Mouse (Mus musculus): ENCODE measurements at regions not wholly inside any gene's neighbourhood (a gene's known extent, or its start where the extent isn't known, plus 50 kb on each side); places are given as distances from the start of the nearest gene placed in this dataset.
"Not testable (repeated sequence)": the region's sequence is repeated elsewhere in the genome, so short reads cannot be mapped to it uniquely, and the experiment has no call there.

DNA sequence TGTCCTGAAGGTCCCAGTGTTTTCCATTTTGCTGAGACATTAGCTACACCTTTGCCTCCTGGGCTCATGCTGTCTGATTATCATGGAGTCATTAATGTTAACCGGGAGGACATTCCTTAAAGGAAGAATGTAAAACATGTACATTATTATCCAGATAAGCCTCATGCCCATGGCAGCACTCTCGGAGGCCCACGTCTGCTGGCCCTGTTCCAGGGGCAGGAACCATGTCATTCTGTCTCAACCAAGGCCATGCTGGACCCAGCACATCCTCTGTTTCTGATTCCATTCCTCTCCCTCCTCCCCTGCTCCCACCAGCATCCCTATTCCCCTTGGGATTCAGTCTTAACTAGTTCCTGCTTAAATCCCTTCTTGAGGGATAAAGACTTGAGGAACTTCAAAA, 139.1 kb downstream of the Sptssa start:
- DNase-seq (ENCODE audit: low read depth) = no peak

DNA sequence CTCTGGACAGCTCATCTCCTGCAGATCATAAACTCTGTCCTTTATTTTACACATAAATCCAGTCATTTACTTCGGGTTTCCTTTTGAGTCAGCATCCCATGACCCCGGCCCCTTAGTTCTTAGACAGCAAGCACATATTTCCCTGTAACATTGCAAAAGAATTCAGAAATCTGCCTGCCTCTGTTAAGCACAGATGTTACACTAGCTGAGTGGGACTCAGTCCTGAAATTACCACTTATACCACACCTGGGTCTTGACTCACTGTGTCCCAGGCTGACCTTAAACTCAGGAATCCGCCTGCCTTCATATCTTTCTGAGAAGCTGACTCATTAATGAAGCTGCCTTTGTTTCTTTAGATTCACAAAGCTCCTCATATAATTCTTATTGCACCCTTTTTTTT, 139.9 kb downstream of the Sptssa start:
- DNase-seq (ENCODE audit: low read depth) = no peak

DNA sequence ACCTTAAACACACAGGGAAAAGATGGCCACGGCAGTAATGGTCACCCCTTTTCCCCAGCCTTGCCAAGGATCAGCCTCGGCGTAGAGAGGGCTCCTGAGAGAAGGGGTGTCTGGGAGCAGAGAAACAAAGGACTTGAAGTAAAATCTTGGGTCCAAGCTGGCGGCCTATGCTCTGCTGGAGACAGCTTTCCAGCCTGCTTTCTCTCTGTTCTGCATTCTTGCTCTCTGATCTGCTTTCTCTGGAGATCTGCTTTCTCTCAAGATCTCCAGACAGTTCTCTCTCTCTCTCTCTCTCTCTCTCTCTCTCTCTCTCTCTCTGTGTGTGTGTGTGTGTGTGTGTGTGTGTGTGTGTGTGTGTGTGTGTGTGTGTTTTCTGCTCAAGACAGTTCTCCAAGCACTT, 140.3 kb downstream of the Sptssa start:
- DNase-seq (ENCODE audit: low read depth) = not testable (repeated sequence)

DNA sequence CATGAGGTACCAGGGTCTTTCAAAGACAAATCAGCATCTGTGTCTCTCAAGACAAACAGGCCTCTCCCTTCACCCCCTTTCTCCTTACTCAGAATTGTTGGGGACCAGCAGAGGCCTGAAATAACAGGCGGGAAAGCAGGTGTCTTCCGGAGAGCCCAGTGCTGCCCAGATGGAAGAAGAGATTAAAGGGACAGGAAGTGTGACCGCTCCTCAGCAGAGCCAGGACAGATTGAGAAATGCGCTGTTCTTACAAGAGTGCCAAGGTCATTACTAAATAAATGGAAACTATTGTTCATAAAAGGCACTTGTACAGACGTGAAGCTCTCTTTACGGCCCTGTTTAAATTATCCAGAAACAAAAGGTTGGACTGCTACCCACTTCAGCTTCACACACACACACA, 146.5 kb downstream of the Sptssa start:
- no peak for DNase-seq (ENCODE audit: low read depth)

DNA sequence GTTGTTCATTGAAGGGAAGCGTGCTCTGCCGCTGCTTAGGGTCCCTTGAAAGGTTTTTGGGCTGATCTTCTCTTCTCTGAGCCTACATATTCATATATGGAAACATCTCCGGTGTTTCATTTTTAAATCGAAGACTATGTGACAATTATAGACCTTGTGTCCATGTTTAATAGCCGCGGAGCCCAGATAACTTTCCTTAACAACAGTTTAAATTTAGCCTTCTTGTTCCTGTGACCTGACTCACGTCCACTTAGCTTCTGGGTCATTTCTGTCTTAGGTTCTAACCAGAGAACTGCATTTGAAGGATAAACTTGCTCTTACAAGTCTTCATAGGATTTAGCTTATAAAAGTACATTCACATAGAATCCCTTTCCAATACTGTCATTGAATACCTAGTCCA, 153.6 kb downstream of the Sptssa start:
- DNase-seq (ENCODE audit: low read depth) = no peak

DNA sequence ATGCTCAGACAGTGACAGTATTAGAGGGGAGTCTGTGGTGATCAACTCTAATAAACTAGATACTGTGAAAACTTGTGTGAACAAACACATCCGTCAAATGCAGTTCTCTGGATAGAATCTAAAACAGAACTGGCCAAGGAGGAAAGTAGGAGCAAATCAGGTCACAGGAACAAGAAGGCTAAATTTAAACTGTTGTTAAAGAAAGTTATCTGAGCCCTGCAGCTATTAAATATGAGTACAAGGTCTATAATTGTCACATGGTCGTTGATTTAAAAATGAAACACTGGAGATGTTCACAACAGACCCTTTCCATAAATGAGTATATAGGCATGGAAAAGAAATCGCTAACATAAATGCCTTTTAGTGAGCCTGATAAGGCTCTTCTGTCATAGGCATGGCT, 156.4 kb downstream of the Sptssa start:
- no peak for DNase-seq (ENCODE audit: low read depth)

DNA sequence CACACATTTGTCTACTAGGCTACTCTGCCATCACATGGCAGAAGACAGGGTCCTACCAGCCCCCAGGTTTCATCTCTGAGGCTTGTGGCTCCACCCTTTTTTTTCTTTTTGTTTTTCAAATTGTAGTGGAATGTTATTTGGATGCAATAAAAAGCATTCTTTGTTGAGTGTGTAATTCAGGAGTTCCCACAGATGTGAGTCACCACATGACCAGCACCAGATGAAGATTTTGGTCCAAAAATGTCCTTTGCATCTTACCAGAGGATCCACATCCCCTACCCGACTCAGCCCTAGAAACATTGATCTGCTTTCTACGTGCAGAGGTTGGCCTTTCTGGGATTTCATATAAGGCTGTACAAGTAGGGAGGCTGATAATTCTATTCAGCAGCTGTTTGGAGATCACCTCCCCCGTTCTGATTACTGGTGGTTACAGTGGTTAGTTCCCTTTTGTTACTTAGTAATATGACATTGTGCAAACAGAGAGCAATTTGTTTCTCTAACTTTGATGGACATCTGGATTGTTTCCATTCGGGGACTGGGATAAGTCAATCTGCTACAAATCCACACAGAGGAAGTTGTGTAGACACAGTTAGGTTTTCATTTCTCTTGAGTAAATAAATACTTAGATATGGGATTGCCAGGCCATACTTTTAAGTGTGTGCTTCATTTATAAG, 160.5 kb downstream of the Sptssa start:
- peak; percentile 32 for DNase-seq (ENCODE audit: low read depth)

DNA sequence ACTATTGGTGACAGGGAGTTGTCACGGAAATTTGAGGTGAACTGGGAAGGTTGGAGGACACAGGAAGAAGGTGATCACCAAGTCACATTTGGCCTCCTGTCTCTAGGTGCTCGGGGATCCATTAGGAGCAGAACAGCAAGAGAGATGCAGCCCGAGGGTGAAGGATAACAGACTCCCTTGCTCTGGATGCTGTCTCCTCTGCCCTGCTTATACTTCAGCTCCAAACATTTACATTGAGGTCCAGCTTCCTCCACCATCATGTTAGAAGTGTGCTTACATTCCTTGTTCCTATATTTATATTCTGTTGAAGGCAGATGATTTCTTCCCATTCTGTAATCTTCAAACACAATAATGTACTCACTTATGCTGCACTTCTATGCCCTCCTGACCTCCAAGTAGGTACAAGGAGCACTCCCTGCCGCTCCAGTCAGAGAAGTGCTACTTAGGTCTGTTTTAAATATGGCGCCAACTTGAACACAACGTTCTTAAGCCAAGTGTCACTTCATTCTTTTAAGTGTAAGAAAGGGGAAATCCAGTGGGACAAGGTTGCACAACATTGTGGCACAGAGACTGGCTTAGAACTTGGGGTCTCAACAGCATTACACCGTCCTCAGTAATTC, 161.5 kb downstream of the Sptssa start:
- no peak for DNase-seq (ENCODE audit: low read depth)

DNA sequence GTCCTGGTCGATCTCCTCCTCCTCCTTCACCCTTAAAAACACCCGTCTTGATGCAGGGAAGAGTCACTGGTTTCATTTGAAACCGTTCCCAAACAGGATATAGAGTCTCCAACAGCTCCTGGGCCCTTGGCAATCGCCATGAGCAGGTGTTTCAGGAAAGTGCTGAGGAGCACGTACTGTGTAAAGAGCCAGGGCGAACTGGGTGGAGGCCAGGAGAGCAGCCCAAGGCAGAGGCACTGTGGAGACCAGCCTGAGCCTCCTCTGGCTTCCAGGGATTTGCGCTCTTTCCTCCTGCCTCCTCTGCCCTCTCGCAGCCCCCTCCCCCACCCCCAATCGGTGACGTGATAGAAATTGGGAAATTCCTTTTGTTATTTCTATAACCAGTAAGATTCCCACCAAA, 163.6 kb downstream of the Sptssa start:
- DNase-seq (ENCODE audit: low read depth) = no peak

DNA sequence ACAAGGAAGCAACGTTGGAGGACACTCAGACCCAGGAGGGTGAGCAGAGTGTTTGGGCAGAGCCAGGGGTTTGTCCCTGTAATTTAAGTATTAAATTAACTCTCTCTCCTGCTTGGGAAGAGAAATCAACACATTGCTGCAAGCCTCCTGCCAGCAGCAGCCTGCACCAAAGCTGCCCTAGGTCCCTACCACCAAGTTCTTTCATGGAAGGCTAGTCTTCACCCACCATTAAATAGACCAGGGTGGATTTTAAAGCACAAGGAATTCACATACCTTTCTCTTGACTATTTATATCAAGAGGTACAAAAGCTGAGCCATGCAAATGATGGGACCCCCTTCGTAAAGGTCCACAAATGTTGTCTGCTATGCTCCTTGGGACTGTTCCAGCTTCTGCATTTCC, 165.9 kb downstream of the Sptssa start:
- DNase-seq (ENCODE audit: low read depth) = no peak

DNA sequence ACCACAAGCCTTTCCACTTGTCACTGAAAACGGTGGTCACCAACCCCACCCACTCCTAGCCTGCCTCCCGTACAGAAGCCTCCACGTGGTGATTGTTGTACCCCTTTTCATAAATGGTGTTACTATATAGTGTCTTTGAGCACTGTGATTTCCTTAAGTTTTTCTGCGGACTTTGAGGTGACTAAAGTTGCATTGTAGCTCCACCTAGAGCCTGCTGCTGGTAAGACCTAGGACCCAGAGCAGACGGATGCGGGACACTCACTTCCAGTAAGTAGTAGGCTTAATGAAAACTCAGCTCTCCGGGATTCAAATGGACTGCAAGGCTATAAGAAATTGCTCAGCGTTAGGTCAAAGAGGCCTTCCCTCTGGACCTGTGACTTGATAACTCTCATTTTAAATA, 166.7 kb downstream of the Sptssa start:
- peak; percentile 59 for DNase-seq (ENCODE audit: low read depth)

DNA sequence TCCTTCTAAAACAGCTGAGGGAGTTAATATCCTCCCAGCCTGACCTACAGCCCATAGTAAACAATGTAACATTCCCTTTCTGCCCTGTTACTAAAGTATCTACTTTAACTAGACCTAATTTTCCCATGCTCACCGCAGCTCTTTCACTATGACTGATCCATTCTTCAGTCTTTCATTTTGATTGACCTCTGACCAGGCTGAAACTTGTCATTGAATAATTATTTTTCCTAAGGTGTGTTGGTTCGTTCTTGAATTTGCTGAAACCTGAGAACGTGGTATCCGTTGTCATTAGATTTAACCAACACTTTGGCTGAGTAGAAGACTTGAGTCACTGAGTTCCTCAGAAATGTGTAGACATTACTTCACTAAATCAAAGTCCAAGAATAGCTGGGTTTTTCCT, 168.7 kb downstream of the Sptssa start:
- DNase-seq (ENCODE audit: low read depth) = no peak

DNA sequence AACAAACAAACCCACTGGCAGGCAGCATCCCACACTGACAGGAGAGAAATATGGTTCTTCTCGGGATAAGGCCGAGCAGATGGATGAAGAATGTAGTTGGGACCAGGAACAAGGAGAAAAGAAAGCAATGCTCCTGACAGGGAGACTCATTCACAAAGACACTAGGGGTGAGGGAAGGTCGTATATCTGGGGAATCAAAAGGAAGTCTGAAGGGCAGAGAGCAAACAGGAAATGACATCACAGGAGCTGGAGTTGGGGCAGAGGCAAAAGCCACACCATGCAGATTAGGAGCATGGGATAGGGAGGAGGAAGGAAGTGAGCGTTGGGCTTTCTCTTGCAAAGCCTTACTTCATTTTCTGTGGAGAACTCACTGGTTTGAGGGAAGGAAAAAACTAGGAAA, 174.4 kb downstream of the Sptssa start:
- DNase-seq (ENCODE audit: low read depth) = no peak

DNA sequence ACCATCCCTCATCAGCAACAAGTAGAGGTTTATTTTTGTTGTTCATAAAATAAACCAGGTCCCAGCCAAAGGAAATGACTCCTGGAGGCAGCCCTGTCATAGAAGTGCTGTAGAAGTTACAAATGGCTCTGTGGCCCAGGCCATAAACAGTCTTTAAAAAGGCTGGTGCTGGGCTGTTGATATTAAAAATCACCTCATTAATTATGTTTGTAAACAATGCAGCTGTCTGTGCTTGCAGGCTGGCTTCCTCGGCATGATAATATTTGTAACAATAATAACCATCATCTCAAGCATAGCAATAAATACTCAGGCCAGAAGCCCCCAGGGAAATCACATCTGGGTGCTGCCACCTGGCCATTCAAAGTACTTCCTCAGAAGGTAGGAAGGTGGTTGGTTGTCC, 176.5 kb downstream of the Sptssa start:
- DNase-seq (ENCODE audit: low read depth) = no peak

DNA sequence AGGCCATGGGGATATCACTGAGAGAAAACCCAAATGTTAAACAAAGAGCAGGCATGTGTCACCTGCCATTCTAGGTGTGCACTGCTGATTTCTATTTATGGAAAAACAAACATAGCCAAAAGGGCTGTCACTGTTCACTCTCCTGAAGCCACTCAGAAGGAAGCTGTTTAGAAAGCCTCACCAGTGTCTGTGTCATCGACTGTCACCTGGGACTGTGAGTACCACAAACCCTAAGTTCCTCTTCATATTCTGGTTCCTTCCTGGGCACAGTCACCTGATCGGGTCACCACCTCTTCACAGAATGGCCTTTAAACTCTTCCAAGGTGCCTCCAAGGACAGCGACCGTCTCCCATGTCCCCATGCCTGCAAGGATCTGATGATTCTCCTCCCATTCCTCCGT, 183.5 kb downstream of the Sptssa start:
- DNase-seq (ENCODE audit: low read depth) = no peak

DNA sequence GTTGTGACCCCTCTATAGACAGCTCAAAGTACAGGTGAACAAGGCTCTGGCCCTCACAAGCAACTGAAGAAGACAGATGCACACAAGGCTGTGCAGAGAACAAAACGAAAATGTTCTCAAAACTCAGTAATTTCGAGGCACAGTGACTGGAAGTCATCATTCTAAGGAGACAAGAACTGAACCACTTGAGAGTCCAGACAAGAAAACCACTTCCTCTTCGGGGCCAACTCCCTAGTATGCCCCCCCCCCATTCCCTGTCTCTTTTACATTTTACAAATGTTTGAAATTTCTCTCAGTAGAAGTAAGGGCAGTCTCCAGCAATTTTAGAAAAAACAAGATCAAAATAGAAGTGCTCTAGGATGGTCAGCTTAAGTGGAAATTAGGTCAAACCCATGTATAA, 184.0 kb downstream of the Sptssa start:
- no peak for DNase-seq (ENCODE audit: low read depth)

DNA sequence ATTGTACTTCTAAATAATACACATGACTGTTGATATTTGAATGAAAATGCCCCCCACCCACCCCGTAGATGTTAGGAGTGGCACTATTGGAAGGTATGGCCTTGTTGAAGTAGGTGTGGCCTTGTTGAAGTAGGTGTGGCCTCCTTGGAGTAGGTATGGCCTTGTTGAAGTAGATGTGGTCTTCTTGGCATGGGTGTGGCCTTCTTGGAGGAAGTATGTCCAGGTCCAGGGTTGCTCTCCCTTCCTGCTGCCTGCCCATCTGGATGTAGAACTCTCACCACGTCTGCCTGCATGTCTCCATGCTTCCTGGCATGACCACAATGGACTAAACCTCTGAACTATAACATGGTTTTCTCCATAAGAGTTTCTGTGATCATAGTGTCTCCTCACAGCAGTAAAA, 188.7 kb downstream of the Sptssa start:
- no peak for DNase-seq (ENCODE audit: low read depth)

DNA sequence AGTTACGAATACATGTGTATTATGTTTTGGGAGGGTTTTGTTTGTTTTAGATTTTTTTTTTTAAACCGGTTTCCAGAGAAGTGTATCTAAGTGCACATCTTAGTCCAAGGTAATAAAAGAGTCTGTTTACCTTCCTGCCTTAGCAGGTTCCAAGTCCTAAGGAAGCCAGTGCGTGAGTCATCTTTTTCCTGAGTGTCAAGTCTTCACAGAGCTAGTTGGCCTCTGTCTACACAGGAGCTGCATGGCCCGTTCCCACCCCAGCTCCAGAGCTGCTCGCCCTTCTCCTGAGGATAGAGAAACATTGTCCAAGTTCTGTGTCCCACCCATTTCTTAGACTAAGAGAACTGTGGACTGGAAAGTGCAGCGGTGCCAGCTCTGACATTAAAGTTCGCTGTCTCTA, 192.6 kb downstream of the Sptssa start:
- DNase-seq (ENCODE audit: low read depth) = no peak

DNA sequence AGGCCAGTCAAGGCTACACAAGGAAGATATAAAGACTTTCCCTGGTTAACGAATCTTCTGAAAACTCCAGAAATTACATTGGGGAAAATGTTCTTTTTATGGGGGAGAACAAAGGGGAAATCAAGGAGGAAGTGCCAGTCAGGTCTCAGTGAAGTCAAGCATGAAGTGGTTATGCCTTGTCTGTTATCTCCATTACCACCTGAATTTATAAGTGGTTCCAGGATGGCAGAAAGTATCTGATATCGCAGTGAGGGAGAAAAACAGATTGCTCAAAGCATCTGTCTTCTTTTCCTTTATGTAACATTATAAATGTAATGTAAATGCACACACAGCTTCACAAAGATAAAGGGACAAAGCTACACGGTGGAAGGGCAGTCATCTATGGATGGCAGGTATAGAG, 195.0 kb downstream of the Sptssa start:
- no peak for DNase-seq (ENCODE audit: low read depth)

DNA sequence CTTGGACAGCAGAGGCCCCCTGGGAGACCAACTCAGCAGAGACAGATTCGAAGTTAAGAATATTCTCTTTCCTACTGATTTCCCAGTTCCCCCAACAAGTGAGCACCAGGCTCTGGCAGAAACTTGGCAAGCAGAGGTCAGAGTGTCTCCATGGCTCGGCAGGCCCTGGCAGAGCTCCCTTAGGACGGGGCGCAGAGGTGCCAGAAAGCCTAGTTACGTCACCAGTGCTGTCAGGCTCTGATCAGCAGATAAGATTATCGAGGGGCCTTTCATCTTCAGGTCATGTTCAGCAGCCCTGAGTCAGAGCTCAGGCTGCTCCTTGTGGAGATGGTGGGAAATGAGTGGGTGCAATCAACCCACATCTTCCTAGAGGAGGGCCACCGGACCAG, 196.2 kb downstream of the Sptssa start:
- peak; percentile 10 for DNase-seq (ENCODE audit: low read depth)

DNA sequence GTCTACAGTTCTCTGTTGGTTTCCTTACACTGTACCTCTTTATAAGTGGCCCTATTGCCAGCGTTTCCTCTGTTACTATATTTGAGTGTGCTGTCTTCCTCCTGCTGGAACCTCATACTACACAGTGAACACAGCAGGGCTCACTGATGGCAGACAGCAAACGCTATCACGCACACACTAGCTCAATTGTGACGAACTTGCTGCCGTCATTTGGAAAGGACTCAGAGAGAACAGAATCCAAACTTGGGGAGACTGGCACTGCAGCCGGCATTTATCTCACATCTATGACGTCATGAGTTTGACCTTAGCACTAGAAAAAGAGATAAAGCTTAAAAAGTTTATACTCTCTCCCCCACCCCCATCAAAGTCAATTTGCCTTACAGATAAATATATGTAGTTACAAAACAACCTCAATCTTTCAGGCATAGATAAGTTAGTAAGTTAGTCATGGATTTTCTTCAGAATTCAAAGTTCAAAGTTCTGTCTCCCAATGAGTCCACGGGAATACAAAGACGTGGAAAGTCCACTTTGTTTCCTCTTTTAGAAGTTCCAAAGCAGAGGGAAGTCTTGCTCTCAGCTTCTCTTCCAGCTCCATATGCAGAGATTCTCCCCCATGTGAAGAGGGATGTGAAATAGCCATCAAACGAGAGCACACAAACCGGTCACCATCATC, 196.8 kb downstream of the Sptssa start:
- DNase-seq (ENCODE audit: low read depth) = no peak

DNA sequence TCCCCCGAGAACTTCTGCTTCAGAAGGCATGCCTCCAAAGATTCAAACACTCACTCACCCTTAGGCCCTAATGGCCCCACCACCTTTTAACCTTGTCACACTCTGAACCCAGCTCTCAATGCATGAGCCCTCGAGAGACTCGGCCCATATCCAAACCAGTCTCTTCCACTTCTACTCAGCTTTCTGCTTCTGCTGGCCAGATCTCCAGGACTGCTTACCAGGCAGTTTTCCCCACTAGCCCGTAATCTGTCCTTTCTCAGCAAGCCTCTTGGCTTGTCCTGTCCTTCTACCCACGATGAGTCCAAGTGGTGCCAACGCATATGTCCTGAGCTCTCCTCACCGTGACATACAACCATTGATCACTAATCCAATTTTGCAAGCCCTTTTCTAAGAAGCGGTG, 199.6 kb downstream of the Sptssa start:
- no peak for DNase-seq (ENCODE audit: low read depth)

DNA sequence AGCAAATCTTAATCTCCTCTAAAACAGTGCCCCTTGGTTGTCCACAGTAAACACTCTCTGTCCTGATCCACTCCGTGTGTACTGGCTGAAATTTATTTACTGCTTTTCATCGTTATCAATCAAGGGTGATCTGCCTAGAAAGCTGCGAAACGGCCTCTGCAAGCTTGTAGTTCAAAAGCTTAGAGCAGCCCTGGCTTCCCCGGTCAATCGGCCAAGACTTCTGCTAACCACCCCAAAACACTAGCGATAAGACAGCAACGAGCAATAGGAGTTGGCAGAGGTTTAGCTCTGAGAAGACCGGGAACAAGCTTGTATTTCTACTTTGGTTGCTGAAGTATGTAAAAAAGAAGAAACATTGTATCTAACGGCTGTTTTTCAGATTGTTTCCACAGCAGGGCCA, 201.8 kb downstream of the Sptssa start:
- DNase-seq (ENCODE audit: low read depth) = no peak

DNA sequence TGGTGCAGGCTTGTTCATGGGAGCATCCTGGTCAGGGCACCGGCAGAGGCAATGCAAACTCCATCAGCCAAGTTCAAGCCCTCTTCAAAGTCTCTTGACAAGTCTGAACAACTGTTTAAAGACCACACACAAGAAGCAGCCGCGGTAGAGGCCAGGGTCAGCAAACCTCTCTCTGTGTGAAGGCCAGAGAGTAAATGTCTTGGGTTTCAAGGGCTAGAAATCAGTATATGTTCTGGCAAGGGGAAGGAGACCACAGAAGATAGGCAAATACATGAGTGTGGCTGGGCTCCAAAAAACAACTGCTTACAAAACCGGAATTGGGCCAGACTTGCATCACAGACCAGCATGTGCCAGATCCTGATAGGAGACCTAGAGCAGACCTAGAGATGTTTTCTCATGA, 203.0 kb downstream of the Sptssa start:
- peak; percentile 45 for DNase-seq (ENCODE audit: low read depth)

Measured in fibroblast of lung, adult 2 months (primary cell).